Mouse (Mus musculus): ENCODE data around the gene Ralgapa2. TPM values are rescaled to one million over a fixed set of nuclear protein-coding genes. Genes with fewer than 3 reads are reported as not detected.
"Not testable (repeated sequence)": the region's sequence is repeated elsewhere in the genome, so short reads cannot be mapped to it uniquely, and the experiment has no call there.

Ralgapa2 gene
- polyA plus RNA-seq, 1 experiment from 2014 or later: 9.0 TPM

DNA sequence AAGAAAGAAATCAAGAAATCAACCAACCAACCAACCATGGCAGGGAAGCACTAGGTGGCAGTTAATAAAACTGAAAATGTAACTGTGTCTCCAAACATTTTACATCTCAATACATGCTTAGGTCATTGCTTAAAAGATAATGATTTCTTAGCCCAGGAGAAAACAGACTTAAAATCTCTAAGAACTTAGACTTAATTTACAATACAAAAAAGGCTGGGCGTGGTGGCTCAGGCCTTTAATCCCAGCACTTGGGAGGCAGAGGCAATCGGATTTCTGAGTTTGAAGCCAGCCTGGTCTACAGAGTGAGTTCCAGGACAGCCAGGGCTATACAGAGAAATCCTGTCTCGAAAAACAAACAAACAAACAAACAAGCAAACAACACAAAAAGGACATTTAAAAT is 45.3 kb downstream of the Ralgapa2 start:
- H3K9me3 ChIP-seq (ENCODE audit: control insufficient read depth, low read length); H3K4me1 ChIP-seq (ENCODE audit: control insufficient read depth, insufficient read depth, low read length); H3K27ac ChIP-seq (ENCODE audit: low read depth, low read length); DNase-seq (ENCODE audit: low spot score, missing footprints); H3K9ac ChIP-seq (ENCODE audit: low read length); H3K27me3 ChIP-seq (ENCODE audit: control insufficient read depth, insufficient read depth, low read length); ATAC-seq (ENCODE audit: low FRiP score); H3K4me3 ChIP-seq (ENCODE audit: low read depth, low read length); H3K36me3 ChIP-seq (ENCODE audit: control insufficient read depth, insufficient read depth, low read length); H3K4me2 ChIP-seq: not testable (repeated sequence)
- WGBS: 62% methylated on average over 3 of the region's 3 CpGs

DNA sequence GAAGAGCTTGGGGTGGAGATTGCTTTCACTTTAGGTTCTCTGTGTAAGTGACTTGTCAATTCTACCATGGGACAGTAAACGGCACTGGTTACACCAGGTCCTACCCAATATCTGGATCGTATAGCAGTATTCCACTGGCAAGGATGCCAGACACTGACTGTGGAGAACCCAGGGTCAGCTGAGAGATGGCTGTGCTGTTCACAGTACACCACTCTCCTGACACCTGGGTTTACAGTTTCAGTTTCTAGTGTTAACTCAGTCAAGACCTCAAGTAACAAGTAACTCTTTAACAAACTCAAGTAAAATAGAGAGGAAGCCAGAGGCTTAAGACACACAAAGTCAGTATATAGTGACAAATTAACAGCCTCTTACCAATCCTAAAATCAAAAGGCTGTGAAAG is 54.6 kb downstream of the Ralgapa2 start:
- WGBS: 91% methylated on average over 2 of the region's 2 CpGs
- no peak for DNase-seq (ENCODE audit: low spot score, missing footprints)
- no peaks in the 10 kb centered on the region for H3K36me3 ChIP-seq (ENCODE audit: control insufficient read depth, insufficient read depth, low read length)

DNA sequence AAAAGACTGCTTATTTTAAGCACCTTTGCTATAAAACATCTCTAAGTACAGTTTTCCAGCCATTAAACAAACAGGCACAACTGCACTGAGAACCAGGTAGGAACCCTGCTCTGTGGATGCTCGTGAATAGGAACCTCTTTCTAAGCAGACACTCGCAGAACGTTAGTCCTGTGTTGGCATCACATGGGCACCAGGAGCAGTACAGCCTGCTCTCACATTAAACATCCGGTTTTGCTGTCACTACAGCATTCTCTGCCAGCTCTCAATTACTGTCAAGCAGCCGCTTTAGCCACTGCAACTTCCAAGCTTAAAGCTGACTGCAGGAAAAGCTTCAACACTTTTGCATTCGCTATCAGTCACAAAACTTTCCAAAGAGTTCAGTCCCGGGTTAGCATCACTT is 55.5 kb downstream of the Ralgapa2 start:
- no peak for ATAC-seq (ENCODE audit: low FRiP score)
- Histone ChIP-seq H3K27me3 (ENCODE audit: control insufficient read depth, insufficient read depth, low read length) (no peaks in the 10 kb centered on the region), H3K36me3 (ENCODE audit: control insufficient read depth, insufficient read depth, low read length) (no peaks in the 10 kb centered on the region), H3K4me3 (ENCODE audit: low read depth, low read length) (no peak overlapping the region), H3K27ac (ENCODE audit: low read depth, low read length) (no peak overlapping the region), H3K4me2 (no peak overlapping the region), H3K4me1 (ENCODE audit: control insufficient read depth, insufficient read depth, low read length) (no peaks in the 10 kb centered on the region), H3K9ac (ENCODE audit: low read length) (no peak overlapping the region), H3K9me3 (ENCODE audit: control insufficient read depth, low read length) (no peaks in the 10 kb centered on the region)
- WGBS: 92% methylated on average over 7 of the region's 7 CpGs
- no peak for DNase-seq (ENCODE audit: low spot score, missing footprints)

More for the DNA sequence above, 54.6 kb downstream of the Ralgapa2 start:
- Histone ChIP-seq H3K9me3 (ENCODE audit: control insufficient read depth, low read length) (no peaks in the 10 kb centered on the region), H3K4me3 (ENCODE audit: low read depth, low read length) (no peak overlapping the region), H3K27ac (ENCODE audit: low read depth, low read length) (no peak overlapping the region), H3K9ac (ENCODE audit: low read length) (no peak overlapping the region), H3K27me3 (ENCODE audit: control insufficient read depth, insufficient read depth, low read length) (no peaks in the 10 kb centered on the region), H3K4me1 (ENCODE audit: control insufficient read depth, insufficient read depth, low read length) (no peaks in the 10 kb centered on the region), H3K4me2 (no peak overlapping the region)
- ATAC-seq (ENCODE audit: low FRiP score): no peak

DNA sequence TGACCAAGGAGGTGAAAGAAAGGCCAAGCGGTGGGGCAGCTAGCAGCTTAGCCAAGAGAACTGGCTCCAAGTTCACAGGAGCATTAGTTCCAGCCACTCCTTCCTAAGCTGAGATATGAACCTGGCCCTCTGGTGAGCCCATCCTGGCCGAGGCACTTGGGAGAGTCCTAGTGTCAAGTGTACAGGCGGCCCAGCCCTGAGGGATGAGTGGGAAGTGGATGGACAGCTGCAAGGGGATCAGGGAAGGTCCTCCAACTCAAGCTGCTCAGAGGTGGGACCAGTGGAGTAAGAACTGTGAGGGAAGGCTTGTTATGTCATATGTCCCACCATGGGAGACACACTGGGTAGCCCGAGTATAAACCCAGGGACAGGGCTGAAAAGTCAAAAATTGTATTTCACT is 56.1 kb downstream of the Ralgapa2 start:
- ATAC-seq (ENCODE audit: low FRiP score): no peak
- no peaks in the 10 kb centered on the region for H3K27me3 ChIP-seq (ENCODE audit: control insufficient read depth, insufficient read depth, low read length)
- no peaks in the 10 kb centered on the region for H3K36me3 ChIP-seq (ENCODE audit: control insufficient read depth, insufficient read depth, low read length)
- H3K9ac ChIP-seq (ENCODE audit: low read length): no peak overlapping the region
- H3K27ac ChIP-seq (ENCODE audit: low read depth, low read length): no peak overlapping the region
- no peak overlapping the region for H3K4me2 ChIP-seq
- DNase-seq (ENCODE audit: low spot score, missing footprints): no peak
- H3K9me3 ChIP-seq (ENCODE audit: control insufficient read depth, low read length): no peaks in the 10 kb centered on the region
- no peaks in the 10 kb centered on the region for H3K4me1 ChIP-seq (ENCODE audit: control insufficient read depth, insufficient read depth, low read length)
- WGBS: 86% methylated on average over 4 of the region's 4 CpGs
- H3K4me3 ChIP-seq (ENCODE audit: low read depth, low read length): no peak overlapping the region

DNA sequence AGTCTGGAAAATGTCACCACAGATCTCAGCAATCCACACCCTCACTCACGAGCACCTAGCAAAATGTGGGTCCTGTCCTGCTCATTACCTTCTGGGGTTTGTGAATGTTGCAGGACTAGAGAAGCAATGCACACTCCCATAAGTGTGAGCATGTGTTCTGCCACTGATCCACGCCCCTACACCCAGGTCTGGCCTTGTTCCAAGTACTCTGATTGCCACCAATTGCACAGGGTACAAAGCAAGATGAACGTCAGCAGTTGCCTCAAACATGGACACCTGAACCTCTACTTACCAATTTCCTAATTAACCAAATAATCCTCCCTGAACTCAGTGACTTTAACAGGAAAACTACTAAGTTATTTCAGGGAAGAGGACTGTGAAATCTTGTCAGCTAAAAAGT is 68.1 kb downstream of the Ralgapa2 start:
- ATAC-seq (ENCODE audit: low FRiP score) (no peak), DNase-seq (ENCODE audit: low spot score, missing footprints) (no peak)
- no peak overlapping the region for H3K4me2 ChIP-seq
- no peaks in the 10 kb centered on the region for H3K9me3 ChIP-seq (ENCODE audit: control insufficient read depth, low read length)
- 89% methylated on average over 3 of the region's 3 CpGs for WGBS
- H3K27ac ChIP-seq (ENCODE audit: low read depth, low read length): no peak overlapping the region
- no peaks in the 10 kb centered on the region for H3K36me3 ChIP-seq (ENCODE audit: control insufficient read depth, insufficient read depth, low read length)
- H3K9ac ChIP-seq (ENCODE audit: low read length): no peak overlapping the region
- no peak overlapping the region for H3K4me3 ChIP-seq (ENCODE audit: low read depth, low read length)
- no peaks in the 10 kb centered on the region for H3K4me1 ChIP-seq (ENCODE audit: control insufficient read depth, insufficient read depth, low read length)
- H3K27me3 ChIP-seq (ENCODE audit: control insufficient read depth, insufficient read depth, low read length): no peaks in the 10 kb centered on the region

DNA sequence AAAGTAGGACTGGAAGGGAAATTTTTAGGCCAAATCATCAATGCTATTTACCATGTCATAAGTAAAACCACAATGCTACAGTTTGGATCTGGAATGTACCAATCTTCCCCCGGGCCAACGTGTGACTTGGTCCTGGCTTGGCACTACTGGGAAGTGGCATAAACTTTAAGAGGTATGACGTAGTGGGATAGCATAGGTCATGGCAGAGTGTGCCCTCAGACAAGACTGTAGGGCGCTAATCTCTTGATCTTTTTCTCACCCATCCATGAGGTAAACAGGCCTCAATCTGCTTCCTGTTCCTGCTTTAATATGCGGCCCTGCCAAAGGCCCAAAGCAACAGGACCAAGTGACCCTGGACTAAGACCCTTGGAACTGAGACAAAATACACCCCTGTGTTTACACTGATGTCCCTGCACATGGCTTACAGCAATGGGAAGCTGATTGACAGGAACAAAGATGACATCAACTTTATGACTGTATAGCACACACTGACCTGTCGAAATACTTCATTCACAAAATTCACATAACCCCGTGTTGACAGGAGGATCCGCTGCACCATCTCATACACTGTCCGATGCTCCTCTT is 68.8 kb downstream of the Ralgapa2 start:
- Histone ChIP-seq H3K27me3 (ENCODE audit: control insufficient read depth, insufficient read depth, low read length) (no peaks in the 10 kb centered on the region), H3K4me3 (ENCODE audit: low read depth, low read length) (no peak overlapping the region), H3K4me1 (ENCODE audit: control insufficient read depth, insufficient read depth, low read length) (no peaks in the 10 kb centered on the region), H3K4me2 (no peak overlapping the region), H3K27ac (ENCODE audit: low read depth, low read length) (no peak overlapping the region), H3K36me3 (ENCODE audit: control insufficient read depth, insufficient read depth, low read length) (no peaks in the 10 kb centered on the region), H3K9me3 (ENCODE audit: control insufficient read depth, low read length) (no peaks in the 10 kb centered on the region), H3K9ac (ENCODE audit: low read length) (no peak overlapping the region)
- DNase-seq (ENCODE audit: low spot score, missing footprints) (no peak), ATAC-seq (ENCODE audit: low FRiP score) (no peak)
- 95% methylated on average over 9 of the region's 9 CpGs for WGBS

DNA sequence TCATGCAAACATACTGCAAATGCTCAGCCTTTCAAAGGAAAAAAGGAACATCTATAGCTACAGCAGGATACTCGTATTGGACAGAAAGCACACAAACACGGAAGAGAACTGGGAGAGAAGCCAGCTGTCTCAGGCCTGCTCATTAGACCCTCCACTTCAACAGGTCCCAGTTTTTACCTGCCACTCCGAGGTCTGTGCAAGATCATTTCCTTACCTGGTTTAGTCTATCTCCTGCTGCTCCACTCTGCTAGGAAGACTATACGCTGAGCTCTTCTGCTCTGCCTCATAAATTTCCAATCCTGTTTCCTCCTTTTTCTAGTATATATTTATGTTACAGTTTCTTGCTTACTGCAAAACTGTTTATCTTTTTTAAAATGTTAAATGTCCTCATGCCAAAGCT is 70.4 kb downstream of the Ralgapa2 start:
- no peak for ATAC-seq (ENCODE audit: low FRiP score)
- no peak for DNase-seq (ENCODE audit: low spot score, missing footprints)
- 89% methylated on average over 4 of the region's 4 CpGs for WGBS

DNA sequence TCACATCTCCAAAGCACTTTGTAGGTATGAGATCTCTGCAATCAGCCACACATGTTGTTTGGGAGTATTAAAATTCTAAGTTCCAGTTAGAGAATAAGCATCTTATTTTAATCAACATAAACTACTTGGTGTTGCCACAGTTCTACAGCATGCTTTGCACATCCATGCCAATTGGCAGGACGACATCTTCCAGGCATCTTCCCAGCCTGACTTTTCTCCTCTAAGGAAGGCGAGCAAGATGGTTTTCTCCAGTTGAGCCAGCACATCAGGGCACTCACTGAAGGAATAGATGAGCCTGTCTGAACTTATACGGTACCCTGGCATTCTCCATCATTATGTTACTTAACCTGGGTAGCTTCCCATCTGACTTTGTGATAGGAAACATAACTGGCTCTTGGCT is 83.4 kb downstream of the Ralgapa2 start:
- Histone ChIP-seq H3K4me1 (ENCODE audit: control insufficient read depth, insufficient read depth, low read length) (no peaks in the 10 kb centered on the region), H3K27ac (ENCODE audit: low read depth, low read length) (no peak overlapping the region), H3K9ac (ENCODE audit: low read length) (no peak overlapping the region), H3K4me2 (no peak overlapping the region), H3K4me3 (ENCODE audit: low read depth, low read length) (no peak overlapping the region), H3K9me3 (ENCODE audit: control insufficient read depth, low read length) (no peaks in the 10 kb centered on the region), H3K27me3 (ENCODE audit: control insufficient read depth, insufficient read depth, low read length) (no peaks in the 10 kb centered on the region), H3K36me3 (ENCODE audit: control insufficient read depth, insufficient read depth, low read length) (no peaks in the 10 kb centered on the region)
- ATAC-seq (ENCODE audit: low FRiP score) (no peak), DNase-seq (ENCODE audit: low spot score, missing footprints) (no peak)
- 90% methylated on average over 3 of the region's 3 CpGs for WGBS

More for the DNA sequence above, 70.4 kb downstream of the Ralgapa2 start:
- Histone ChIP-seq H3K4me3 (ENCODE audit: low read depth, low read length) (no peak overlapping the region), H3K9me3 (ENCODE audit: control insufficient read depth, low read length) (no peaks in the 10 kb centered on the region), H3K27ac (ENCODE audit: low read depth, low read length) (no peak overlapping the region), H3K4me2 (no peak overlapping the region), H3K9ac (ENCODE audit: low read length) (no peak overlapping the region), H3K27me3 (ENCODE audit: control insufficient read depth, insufficient read depth, low read length) (no peaks in the 10 kb centered on the region), H3K4me1 (ENCODE audit: control insufficient read depth, insufficient read depth, low read length) (no peaks in the 10 kb centered on the region), H3K36me3 (ENCODE audit: control insufficient read depth, insufficient read depth, low read length) (no peaks in the 10 kb centered on the region)

DNA sequence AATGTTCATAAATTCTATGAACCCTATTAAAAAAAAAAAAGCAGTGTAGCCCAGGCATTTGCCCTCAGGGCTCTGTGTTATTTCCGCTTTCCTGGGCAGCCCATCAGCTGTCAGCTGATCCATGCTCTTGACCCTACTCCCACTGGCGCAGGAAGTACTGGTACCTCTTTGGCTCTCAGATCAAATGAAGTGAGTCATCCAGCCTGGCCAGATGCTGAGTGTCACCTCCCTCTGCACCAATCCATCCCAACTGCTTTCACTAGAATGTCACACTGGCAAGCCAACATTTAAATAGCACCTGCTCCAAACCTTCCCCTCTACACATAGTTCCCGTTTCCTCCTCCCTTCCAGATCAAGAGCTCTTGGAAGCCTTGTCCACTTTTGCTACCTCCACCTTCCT is 84.8 kb downstream of the Ralgapa2 start:
- H3K4me3 ChIP-seq (ENCODE audit: low read depth, low read length): no peak overlapping the region
- H3K4me2 ChIP-seq: no peak overlapping the region
- H3K27ac ChIP-seq (ENCODE audit: low read depth, low read length): no peak overlapping the region
- DNase-seq (ENCODE audit: low spot score, missing footprints): no peak
- H3K4me1 ChIP-seq (ENCODE audit: control insufficient read depth, insufficient read depth, low read length): no peaks in the 10 kb centered on the region
- H3K9me3 ChIP-seq (ENCODE audit: control insufficient read depth, low read length): no peaks in the 10 kb centered on the region
- no peak for ATAC-seq (ENCODE audit: low FRiP score)
- no peaks in the 10 kb centered on the region for H3K36me3 ChIP-seq (ENCODE audit: control insufficient read depth, insufficient read depth, low read length)
- no peaks in the 10 kb centered on the region for H3K27me3 ChIP-seq (ENCODE audit: control insufficient read depth, insufficient read depth, low read length)
- WGBS: 95% methylated on average over 3 of the region's 3 CpGs
- no peak overlapping the region for H3K9ac ChIP-seq (ENCODE audit: low read length)

DNA sequence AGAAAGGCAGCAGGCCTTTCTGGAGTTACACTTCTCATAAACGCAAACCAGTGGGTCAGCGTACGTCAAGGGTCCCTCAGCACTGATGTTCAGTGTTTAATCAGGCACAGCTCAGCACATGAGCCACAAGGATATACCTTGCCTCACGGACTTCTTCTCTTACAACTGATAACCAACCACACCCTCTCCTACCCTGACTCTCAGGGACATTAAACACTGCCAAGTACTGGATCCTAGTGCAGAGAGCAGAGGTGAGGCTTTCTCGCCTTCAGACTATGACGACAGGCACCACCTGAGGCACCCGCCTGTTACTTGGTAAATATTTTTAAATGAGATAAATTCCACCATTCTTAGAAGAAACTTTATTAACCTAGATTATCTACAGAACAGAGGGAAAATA is 85.8 kb downstream of the Ralgapa2 start:
- ATAC-seq (ENCODE audit: low FRiP score) (no peak), DNase-seq (ENCODE audit: low spot score, missing footprints) (no peak)
- H3K27me3 ChIP-seq (ENCODE audit: control insufficient read depth, insufficient read depth, low read length): no peaks in the 10 kb centered on the region
- H3K27ac ChIP-seq (ENCODE audit: low read depth, low read length): no peak overlapping the region
- H3K9ac ChIP-seq (ENCODE audit: low read length): no peak overlapping the region
- no peak overlapping the region for H3K4me3 ChIP-seq (ENCODE audit: low read depth, low read length)
- 94% methylated on average over 7 of the region's 7 CpGs for WGBS
- no peak overlapping the region for H3K4me2 ChIP-seq
- no peaks in the 10 kb centered on the region for H3K36me3 ChIP-seq (ENCODE audit: control insufficient read depth, insufficient read depth, low read length)
- H3K4me1 ChIP-seq (ENCODE audit: control insufficient read depth, insufficient read depth, low read length): no peaks in the 10 kb centered on the region
- no peaks in the 10 kb centered on the region for H3K9me3 ChIP-seq (ENCODE audit: control insufficient read depth, low read length)
